Mouse (Mus musculus) layer of hippocampus, adult 9-11 months (tissue): ENCODE measurements around the gene Lbh.

ENCODE experiments used
- DNase-seq: peaks from one replicate; pipeline ENCODE4 v3.0.0; 2022

The Lbh gene

DNA sequence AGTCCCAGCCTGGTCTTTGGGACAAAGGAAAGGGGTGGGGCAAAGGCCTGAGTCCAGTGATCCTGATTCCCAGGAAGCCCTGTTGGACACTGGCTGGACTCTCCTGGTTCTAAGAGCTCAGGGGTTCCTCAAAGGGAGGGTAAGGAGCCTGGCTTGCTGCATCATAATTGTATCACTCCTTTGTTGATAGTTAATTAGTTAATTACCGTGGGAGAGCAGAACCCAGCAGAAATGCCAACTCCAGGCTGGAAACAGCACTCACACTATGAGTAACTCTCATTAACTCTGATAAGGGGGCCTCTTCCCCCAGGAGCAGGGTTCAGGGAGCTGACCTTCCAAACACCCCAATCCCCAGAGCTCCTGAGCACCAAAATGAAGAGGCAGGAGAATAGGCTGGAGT, 59.5 kb downstream of the Lbh start:
- DNase-seq, result no peak

DNA sequence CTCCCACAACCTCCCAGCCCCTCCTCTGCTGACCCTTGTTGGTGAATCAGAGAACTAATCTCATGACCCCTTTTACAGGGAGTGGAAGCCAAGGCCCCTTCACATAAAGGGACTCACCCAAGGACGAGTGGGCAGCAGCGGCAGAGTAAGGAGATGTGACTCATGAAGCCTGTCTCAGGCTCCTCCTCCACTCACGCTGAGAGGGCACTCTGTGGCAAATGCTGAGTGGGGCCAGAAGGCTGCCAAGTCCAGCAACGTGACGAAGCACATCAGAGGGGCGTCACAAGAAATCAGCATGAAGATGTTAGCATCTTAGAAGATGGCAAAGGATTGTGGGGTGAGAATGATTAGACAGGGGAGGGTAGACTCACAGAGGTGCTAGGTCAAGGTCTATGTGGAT, 64.1 kb downstream of the Lbh start:
- no peak for DNase-seq

DNA sequence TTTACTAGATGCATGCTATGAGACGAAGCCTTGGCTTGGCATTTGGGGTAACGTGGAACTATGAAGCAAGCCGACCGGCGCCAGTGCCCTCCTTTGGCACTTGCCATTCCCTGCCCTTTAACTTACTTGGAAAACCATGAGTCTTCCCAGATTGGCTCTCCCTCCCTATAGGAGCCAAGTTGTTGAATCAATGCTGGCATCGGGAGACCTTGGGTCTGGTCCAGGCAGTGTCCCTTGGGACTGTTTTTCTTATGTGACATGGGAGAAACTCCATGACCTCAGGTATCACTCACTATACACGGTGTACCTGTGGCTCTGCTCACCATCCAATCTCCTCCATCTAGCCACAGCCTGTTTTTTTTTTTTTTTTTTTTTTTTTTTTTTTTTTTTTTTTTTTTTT, 65.4 kb downstream of the Lbh start:
- DNase-seq, result no peak

DNA sequence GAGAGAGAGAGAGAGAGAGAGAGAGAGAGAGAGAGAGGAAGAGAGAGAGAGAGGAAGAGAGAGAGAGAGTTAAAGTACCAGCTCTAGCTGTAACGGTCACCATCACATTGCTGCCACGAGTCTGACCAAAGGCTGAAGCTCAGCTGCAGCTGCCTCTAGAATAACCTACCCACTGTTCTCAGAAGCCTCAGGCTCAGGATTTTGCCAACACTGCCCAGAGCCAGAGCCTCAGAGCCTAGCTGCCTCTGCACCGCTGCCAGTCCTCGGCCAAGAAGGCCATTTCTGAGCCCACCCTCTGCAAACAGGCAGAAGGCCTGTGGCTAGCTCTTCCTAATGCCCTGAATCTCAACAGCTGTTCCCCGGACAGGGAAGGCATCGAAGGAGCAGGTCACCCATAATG, 70.9 kb downstream of the Lbh start:
- DNase-seq, result peak; percentile 58
